Comparison of ENCODE assay signal across 11 mouse cellular contexts in the genomic region with DNA sequence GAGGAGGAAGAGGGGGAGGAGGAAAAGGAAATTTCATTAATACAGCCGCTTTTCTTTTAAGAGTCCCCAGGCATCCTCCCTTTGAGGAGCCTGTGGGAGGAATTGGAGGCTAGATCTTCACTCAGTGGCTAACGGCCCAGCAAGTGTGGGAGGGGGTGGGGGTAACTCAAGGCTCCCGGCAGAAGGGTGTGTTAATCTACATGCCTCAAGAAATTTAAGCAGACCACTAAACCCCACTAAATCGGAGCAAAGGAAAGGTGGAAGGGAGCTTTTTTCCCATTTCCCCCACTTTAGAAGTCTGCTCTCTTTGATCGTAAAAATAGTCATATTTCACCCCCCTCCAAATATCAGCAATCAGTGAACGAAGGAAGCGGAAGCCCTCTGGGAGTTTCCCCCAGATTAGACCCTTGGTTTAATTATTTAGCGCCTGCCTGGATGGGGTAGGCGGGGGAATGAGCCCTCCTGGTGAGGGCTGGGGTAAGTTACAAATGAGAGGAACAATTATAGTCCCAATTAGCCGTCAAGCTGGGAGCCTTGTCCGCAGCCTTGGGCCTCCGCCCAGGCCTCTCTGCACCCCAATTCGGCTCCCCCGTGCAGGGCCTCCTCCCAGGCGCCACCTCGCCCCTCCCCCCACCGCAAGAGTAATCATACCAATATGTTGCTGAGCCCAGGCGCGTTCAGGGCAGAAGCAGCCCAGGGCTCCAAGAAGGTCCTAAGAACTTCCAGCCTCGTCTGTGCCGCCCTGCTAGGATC. TPM values are rescaled to one million over a fixed set of nuclear protein-coding genes. Genes with fewer than 3 reads are reported as not detected.
DNase-seq lines count a peak whose midpoint lies in the region; ATAC-seq and TF ChIP-seq lines count a peak whose summit lies in the region.
"Had no signal": no experiment of that assay in that cellular context is flagged by ENCODE, and none has a peak within 500 bp of the region (broad histone marks: within the 10 kb centered on the region; RNA-seq: fewer than 3 reads in every experiment).

No protein-coding gene starts in this region.

- no peak for TF ChIP-seq CTCF in heart, adult 2 months (IDR thresholded peaks at IDR 0.05)

- H3K9ac ChIP-seq in heart, embryonic 14.5 days (ENCODE audit: low read length), result peak overlapping the region; percentile 49; the same call in 1 of the 2 replicates
- no peak overlapping the region for H3K9ac ChIP-seq in heart, adult 2 months (ENCODE audit: low read depth, low read length)
- H3K9ac ChIP-seq in neural tube, embryonic 11.5 days (ENCODE audit: low read length), result 0 out of 2 replicates have a peak overlapping the region, but pooled peaks have one; percentile 1
- H3K9ac ChIP-seq in forebrain, embryonic 16.5 days (replicated peaks; ENCODE audit: low read depth, low read length), result peak overlapping the region; percentile 3; the same call in 1 of the 2 replicates

- H3K27me3 ChIP-seq in heart, embryonic 14.5 days (ENCODE audit: control insufficient read depth, insufficient read depth, low read length), result no peaks in the 10 kb centered on the region
- no peaks in the 10 kb centered on the region for H3K27me3 ChIP-seq in heart, adult 2 months (ENCODE audit: control insufficient read depth, insufficient read depth, low read length)
- H3K27me3 ChIP-seq in neural tube, embryonic 11.5 days (ENCODE audit: control insufficient read depth, insufficient read depth, low read length), result no peaks in the 10 kb centered on the region
- no peaks in the 10 kb centered on the region for H3K27me3 ChIP-seq in forebrain, embryonic 16.5 days (replicated peaks; ENCODE audit: control insufficient read depth, insufficient read depth, low read length)

- no peak for DNase-seq in heart, adult 2 months
- peak; percentile 23 for DNase-seq in neural tube, embryonic 11.5 days (ENCODE audit: low spot score)
- DNase-seq in neural tube, embryonic 10.5 days (ENCODE audit: extremely low spot score, low spot score), result no peak
- peak; percentile 79 for DNase-seq in retina, postnatal 1 day
- DNase-seq in adrenal gland, adult 8-10 months, result no peak
- no peak for DNase-seq in layer of hippocampus, postnatal 14 days (ENCODE audit: low spot score in 2 of 2)
- DNase-seq: adrenal gland, postnatal 10 days; thymus, adult 2 months had no signal

- no peak for TF ChIP-seq POLR2A in heart, adult 2 months (IDR thresholded peaks at IDR 0.05; ENCODE audit: insufficient read depth, low read depth, low read length)

- WGBS in heart, embryonic 14.5 days, result 26% methylated on average over 21 of the region's 21 CpGs
- 35% methylated on average over 21 of the region's 21 CpGs for WGBS in heart, adult 2 months
- WGBS in neural tube, embryonic 11.5 days, result 9% methylated on average over 21 of the region's 21 CpGs
- WGBS in forebrain, embryonic 16.5 days, result 5% methylated on average over 21 of the region's 21 CpGs

- no peaks in the 10 kb centered on the region for H3K36me3 ChIP-seq in heart, embryonic 14.5 days (ENCODE audit: control insufficient read depth, insufficient read depth, low read length)
- H3K36me3 ChIP-seq in heart, adult 2 months (ENCODE audit: control insufficient read depth, insufficient read depth, low read length), result no peaks in the 10 kb centered on the region
- H3K36me3 ChIP-seq in neural tube, embryonic 11.5 days (ENCODE audit: control insufficient read depth, insufficient read depth, low read length), result no peaks in the 10 kb centered on the region
- no peaks in the 10 kb centered on the region for H3K36me3 ChIP-seq in forebrain, embryonic 16.5 days (ENCODE audit: control insufficient read depth, insufficient read depth)

- H3K4me3 ChIP-seq in heart, embryonic 14.5 days (ENCODE audit: control insufficient read depth in 1 of 2, insufficient read depth in 1 of 2, low read depth in 1 of 2, low read length in 2 of 2), result no peak overlapping the region
- no peak overlapping the region for H3K4me3 ChIP-seq in heart, adult 2 months
- no peak overlapping the region for H3K4me3 ChIP-seq in neural tube, embryonic 11.5 days (ENCODE audit: low read depth, low read length)
- no peak overlapping the region for H3K4me3 ChIP-seq in forebrain, embryonic 16.5 days (replicated peaks; ENCODE audit: low read length)
- H3K4me3 ChIP-seq: myocyte had no signal

- ATAC-seq in heart, embryonic 14.5 days (ENCODE audit: insufficient number of reproducible peaks, insufficient read depth, low FRiP score, low read depth), result no peak
- no peak for ATAC-seq in neural tube, embryonic 11.5 days (ENCODE audit: insufficient read depth, low FRiP score, low TSS enrichment)
- ATAC-seq in forebrain, embryonic 16.5 days, result peak; percentile 69; the same call in 1 of the 2 replicates

- TF ChIP-seq EP300 in heart, adult 2 months (IDR thresholded peaks at IDR 0.05; ENCODE audit: insufficient read depth, low read depth, low read length), result no peak

- intact Hi-C loops in heart, adult 2 months (cut with DNase I), result no loop called here

- H3K4me1 ChIP-seq in heart, embryonic 14.5 days (ENCODE audit: control insufficient read depth in 2 of 2, insufficient read depth in 2 of 2, low read length in 2 of 2), result peaks cover 33 to 35% of the 10 kb centered on the region in 2 experiments
- no peaks in the 10 kb centered on the region for H3K4me1 ChIP-seq in heart, adult 2 months (ENCODE audit: control insufficient read depth, insufficient read depth, low read length)
- H3K4me1 ChIP-seq in neural tube, embryonic 11.5 days (ENCODE audit: control insufficient read depth, insufficient read depth, low read length), result peaks cover 8% of the 10 kb centered on the region; the same call in 1 of the 2 replicates
- peaks cover 9% of the 10 kb centered on the region for H3K4me1 ChIP-seq in forebrain, embryonic 16.5 days (replicated peaks; ENCODE audit: control insufficient read depth, insufficient read depth, low read length)

- no peaks in the 10 kb centered on the region for H3K9me3 ChIP-seq in heart, embryonic 14.5 days (ENCODE audit: control insufficient read depth, low read length)
- H3K9me3 ChIP-seq in neural tube, embryonic 11.5 days (ENCODE audit: control insufficient read depth, low read length), result no peaks in the 10 kb centered on the region
- H3K9me3 ChIP-seq in forebrain, embryonic 16.5 days (ENCODE audit: control insufficient read depth, low read length), result no peaks in the 10 kb centered on the region

- peak overlapping the region; percentile 34 for H3K4me2 ChIP-seq in heart, embryonic 14.5 days (ENCODE audit: low read length)
- peak overlapping the region; percentile 9; the same call in 1 of the 2 replicates for H3K4me2 ChIP-seq in neural tube, embryonic 11.5 days (ENCODE audit: low read depth)
- H3K4me2 ChIP-seq in forebrain, embryonic 16.5 days (ENCODE audit: low read length), result peak overlapping the region; percentile 2; the same call in 1 of the 2 replicates

- no peaks in the 10 kb centered on the region for H3K79me2 ChIP-seq in heart, adult 2 months (replicated peaks; ENCODE audit: control insufficient read depth, insufficient read depth, low read length)

- peak overlapping the region in 1 of 2 experiments; percentile 33; a peak in 1 of 4 replicates for H3K27ac ChIP-seq in heart, embryonic 14.5 days (replicated peaks in 1 of 2; ENCODE audit: control insufficient read depth in 1 of 2, insufficient read depth in 1 of 2, low read depth in 2 of 2, low read length in 2 of 2)
- H3K27ac ChIP-seq in heart, adult 2 months, result no peak overlapping the region
- no peak overlapping the region for H3K27ac ChIP-seq in neural tube, embryonic 11.5 days (ENCODE audit: low read depth, low read length)
- 0 out of 2 replicates have a peak overlapping the region, but pooled peaks have one; percentile 4 for H3K27ac ChIP-seq in forebrain, embryonic 16.5 days (ENCODE audit: low read length)

RNA-seq across cellular contexts. Expression of gene Prrx2, which starts 1.6 kb away (rescaled TPM):
- 33.2 and 47.0 TPM in 2 replicates for polyA plus RNA-seq in heart, embryonic 14.5 days (2014; fragmentation: Nextera tagmentation; extraction: Ambion mirVana)
- total RNA-seq in heart, adult 2 months (2021), result under 1 TPM; 0.75 to 0.84 TPM
- 1.6 and 2.4 TPM in 2 replicates for polyA plus RNA-seq in heart, adult 2 months (2012; rRNA removed)
- 8.9 and 13.8 TPM in 2 replicates for polyA plus RNA-seq in neural tube, embryonic 11.5 days (2014; fragmentation: Nextera tagmentation; extraction: Ambion mirVana)
- 1.9 and 4.0 TPM in 2 replicates for polyA plus RNA-seq in forebrain, embryonic 16.5 days (2015; fragmentation: Nextera tagmentation; extraction: Ambion mirVana)
- total RNA-seq in adrenal gland, adult 8-10 months (2022), result 1 to 10 TPM in 2 of 4 experiments, under 1 TPM in 2; 0.59 to 2.2 (median 1.3) TPM
- 1 to 10 TPM; 2.9 to 5.0 TPM for total RNA-seq in layer of hippocampus, postnatal 14 days (2021)

RNA-seq across cellular contexts. Expression of gene Asb6, which starts 6.3 kb away (rescaled TPM):
- 16.7 and 17.8 TPM in 2 replicates for polyA plus RNA-seq in heart, embryonic 14.5 days (2014; fragmentation: Nextera tagmentation; extraction: Ambion mirVana)
- 1 to 10 TPM; 7.8 to 8.1 TPM for total RNA-seq in heart, adult 2 months (2021)
- polyA plus RNA-seq in heart, adult 2 months (2012; rRNA removed), result 12.8 and 13.6 TPM in 2 replicates
- polyA plus RNA-seq in neural tube, embryonic 11.5 days (2014; fragmentation: Nextera tagmentation; extraction: Ambion mirVana), result 32.3 and 36.9 TPM in 2 replicates
- polyA plus RNA-seq in forebrain, embryonic 16.5 days (2015; fragmentation: Nextera tagmentation; extraction: Ambion mirVana), result 41.2 and 47.2 TPM in 2 replicates
- total RNA-seq in adrenal gland, adult 8-10 months (2022), result 10 to 100 TPM; 32.9 to 41.3 (median 33.4) TPM
- 10 to 100 TPM; 33.7 to 34.9 TPM for total RNA-seq in layer of hippocampus, postnatal 14 days (2021)

RNA-seq across cellular contexts. Expression of gene Ntmt1, which starts 28.8 kb away (rescaled TPM):
- 84.2 and 84.9 TPM in 2 replicates for polyA plus RNA-seq in heart, embryonic 14.5 days (2014; fragmentation: Nextera tagmentation; extraction: Ambion mirVana)
- 10 to 100 TPM; 22.0 to 27.3 TPM for total RNA-seq in heart, adult 2 months (2021)
- 27.4 and 30.2 TPM in 2 replicates for polyA plus RNA-seq in heart, adult 2 months (2012; rRNA removed)
- 110 and 111 TPM in 2 replicates for polyA plus RNA-seq in neural tube, embryonic 11.5 days (2014; fragmentation: Nextera tagmentation; extraction: Ambion mirVana)
- 120 and 121 TPM in 2 replicates for polyA plus RNA-seq in forebrain, embryonic 16.5 days (2015; fragmentation: Nextera tagmentation; extraction: Ambion mirVana)
- 10 to 100 TPM; 40.1 to 77.8 (median 49.1) TPM for total RNA-seq in adrenal gland, adult 8-10 months (2022)
- total RNA-seq in layer of hippocampus, postnatal 14 days (2021), result 10 to 100 TPM; 38.9 to 41.9 TPM

RNA-seq across cellular contexts. Expression of gene 1700001O22Rik, which starts 33.0 kb away (rescaled TPM):
- 1.8 and 2.1 TPM in 2 replicates for polyA plus RNA-seq in heart, embryonic 14.5 days (2014; fragmentation: Nextera tagmentation; extraction: Ambion mirVana)
- total RNA-seq in heart, adult 2 months (2021), result 1 to 10 TPM in 1 of 2 experiments, under 1 TPM in 1; 0.52 to 1.3 TPM
- polyA plus RNA-seq in heart, adult 2 months (2012; rRNA removed), result 0.73 and 1.1 TPM in 2 replicates
- polyA plus RNA-seq in neural tube, embryonic 11.5 days (2014; fragmentation: Nextera tagmentation; extraction: Ambion mirVana), result 1.8 and 2.5 TPM in 2 replicates
- 2.1 and 2.9 TPM in 2 replicates for polyA plus RNA-seq in forebrain, embryonic 16.5 days (2015; fragmentation: Nextera tagmentation; extraction: Ambion mirVana)
- 1 to 10 TPM; 3.6 to 6.2 (median 5.7) TPM for total RNA-seq in adrenal gland, adult 8-10 months (2022)
- total RNA-seq in layer of hippocampus, postnatal 14 days (2021), result 1 to 10 TPM; 2.9 to 3.8 TPM

Comparison
In these comparisons a context has a peak if more than half of its experiments do, and no peak if none do; other contexts are left out.
1. DNase-seq: peak in neural tube, embryonic 11.5 days (single experiment) and retina, postnatal 1 day (single experiment); none in heart, adult 2 months (0 of 2), neural tube, embryonic 10.5 days (single experiment), adrenal gland, adult 8-10 months (single experiment) and layer of hippocampus, postnatal 14 days (0 of 2).
2. Peak in every context shown above with its lines, with median percentiles within 50 percentile points of each other: H3K4me2 ChIP-seq.